Mouse (Mus musculus): ENCODE data around the gene Pcmt1.

Pcmt1 gene

DNA sequence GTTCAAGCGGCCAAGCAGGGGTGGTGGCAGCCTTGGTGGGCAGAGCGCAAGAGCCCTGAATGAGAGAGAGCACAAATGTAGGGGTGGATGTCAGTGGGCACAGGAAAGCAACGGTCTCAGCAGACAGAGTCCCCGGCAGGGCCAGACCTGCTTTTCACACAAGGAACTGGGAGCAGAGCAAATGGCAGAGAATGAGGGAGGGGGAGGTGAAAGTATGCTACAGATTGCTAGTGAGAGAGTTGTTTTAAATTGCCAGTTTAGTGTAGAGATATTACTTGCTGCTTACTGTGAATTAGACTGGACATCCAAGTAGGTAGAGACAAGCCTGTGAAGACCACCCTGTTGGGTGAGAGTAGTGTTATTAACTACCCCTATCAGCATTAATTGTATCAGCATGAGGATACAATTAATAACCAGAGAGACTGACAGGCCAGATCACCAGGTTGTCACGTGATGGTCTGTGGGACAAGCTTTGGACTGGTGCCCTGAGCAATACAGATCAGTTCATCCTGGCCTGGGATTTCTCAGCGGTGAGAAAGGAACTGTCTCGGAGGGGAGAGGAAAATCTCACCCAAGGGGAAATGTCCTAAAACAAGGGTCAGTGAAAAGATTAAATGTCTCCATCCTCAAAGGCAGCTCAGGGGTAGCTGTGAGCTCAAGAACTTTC, 97.9 kb downstream of the Pcmt1 start:
- DNase-seq = no peak

DNA sequence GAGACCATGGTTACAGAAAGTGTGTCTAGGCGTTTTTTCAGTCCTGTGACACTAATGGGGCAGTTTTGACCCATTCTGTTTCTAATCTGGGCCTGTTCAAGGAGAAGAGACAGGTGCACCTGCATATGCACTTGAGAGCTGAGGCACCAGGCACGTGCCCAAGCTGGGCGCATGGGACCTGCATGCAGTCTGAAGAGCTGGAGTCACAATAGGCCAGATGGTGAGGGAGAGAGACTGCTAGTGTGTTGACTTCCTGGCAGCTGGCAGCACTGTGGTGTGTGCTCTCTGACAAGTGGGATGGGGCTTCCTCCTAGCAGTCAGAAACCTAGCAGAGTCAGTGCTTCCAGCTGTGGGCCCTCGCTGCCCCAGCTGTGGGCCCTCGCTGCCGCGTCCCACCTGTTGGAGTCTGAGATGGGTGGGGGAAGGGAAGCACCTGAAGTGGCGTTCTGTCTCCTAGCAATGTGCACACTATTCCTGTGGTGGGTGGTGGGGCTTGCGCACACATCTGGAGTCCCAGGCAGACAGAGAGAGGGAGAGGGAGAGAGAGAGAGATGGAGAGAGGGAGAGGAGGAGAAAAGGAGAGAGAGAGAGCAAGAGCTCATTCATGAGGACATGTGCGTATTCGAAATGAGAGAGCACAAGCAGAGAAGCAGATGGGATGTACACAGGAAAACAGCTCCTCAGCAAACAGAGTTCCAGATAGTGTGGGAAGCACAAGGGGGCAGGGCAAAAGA, 98.6 kb downstream of the Pcmt1 start:
- no peak for DNase-seq

DNA sequence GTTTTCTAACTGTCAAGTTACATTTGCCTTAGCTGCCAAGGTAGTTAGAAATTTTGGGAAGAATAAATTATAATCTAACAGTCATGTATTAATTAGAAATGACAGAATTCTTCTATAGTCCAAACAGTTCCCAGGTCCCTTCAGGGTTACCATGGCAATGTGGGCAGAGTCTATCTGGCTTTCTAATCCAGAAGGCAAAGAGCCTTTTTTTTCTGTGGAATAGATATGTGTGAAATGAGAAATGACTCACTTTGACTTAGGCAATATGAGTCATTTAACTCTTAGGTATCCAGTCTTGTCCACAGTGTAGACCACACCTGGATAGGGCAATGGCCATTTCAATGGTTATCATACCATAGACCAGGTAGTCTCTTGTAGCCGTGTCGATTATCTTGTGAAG, 99.5 kb downstream of the Pcmt1 start:
- DNase-seq = no peak

Data from lung, adult 18-20 months (tissue).